Mouse (Mus musculus): ENCODE measurements around the gene Inmt. TPM values are rescaled to one million over a fixed set of nuclear protein-coding genes. Genes with fewer than 3 reads are reported as not detected.
"Not testable (repeated sequence)": the region's sequence is repeated elsewhere in the genome, so short reads cannot be mapped to it uniquely, and the experiment has no call there.

The Inmt gene
- total RNA-seq (2015; ENCODE audit: low replicate concordance): not detected in 2 replicates
- not detected in 2 replicates for total RNA-seq (2017; ENCODE audit: low replicate concordance)

DNA sequence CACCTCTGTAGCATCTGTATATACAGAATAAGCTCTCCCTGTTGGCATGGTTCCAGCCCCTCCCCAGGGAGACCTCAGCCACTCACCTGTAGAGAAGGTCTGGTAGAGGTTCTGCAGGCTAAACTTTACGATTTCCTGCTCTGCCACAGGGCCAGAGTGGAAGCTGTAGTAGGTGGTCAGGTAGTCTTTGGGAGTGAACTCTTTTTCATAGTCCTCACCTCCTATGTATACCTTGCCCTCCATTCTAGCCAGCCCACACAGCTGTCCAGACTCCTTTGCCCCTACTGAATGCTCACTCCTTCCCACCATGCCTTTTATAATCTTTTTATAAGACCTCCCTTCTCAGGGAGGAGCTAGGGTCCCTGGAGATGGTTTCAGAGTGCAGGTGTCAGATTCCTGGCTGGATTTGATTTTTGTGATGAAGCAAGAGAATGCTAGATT lies at the start of gene Inmt:
Gene Inmt (minus strand): TSS at position 303 of the 441 bp plus-strand sequence.
- ATAC-seq (replicated peaks; ENCODE audit: low FRiP score, poor library complexity, severe bottlenecking): no peak

DNA sequence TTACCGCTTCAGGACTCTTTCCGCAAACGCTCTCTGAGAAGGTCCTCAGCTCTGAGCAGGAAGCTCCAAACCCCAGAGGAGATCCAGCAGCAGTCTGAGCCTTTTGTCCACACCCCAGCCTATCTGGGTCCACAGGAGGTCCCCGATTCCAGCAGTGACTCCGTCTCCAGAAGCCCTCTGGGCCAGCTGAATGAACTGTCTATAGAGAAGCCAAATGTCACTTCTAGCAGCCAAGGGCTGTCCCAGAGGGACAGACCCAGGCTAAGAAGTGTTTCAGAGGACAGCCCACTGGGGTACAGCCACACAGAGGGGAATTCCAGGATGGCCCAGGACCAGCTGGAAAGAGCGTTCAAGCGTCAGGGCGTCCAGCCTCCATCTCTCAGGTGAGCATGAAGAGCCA lies 49.1 kb upstream of the Inmt start:
- ATAC-seq (replicated peaks; ENCODE audit: low FRiP score, poor library complexity, severe bottlenecking): no peak

DNA sequence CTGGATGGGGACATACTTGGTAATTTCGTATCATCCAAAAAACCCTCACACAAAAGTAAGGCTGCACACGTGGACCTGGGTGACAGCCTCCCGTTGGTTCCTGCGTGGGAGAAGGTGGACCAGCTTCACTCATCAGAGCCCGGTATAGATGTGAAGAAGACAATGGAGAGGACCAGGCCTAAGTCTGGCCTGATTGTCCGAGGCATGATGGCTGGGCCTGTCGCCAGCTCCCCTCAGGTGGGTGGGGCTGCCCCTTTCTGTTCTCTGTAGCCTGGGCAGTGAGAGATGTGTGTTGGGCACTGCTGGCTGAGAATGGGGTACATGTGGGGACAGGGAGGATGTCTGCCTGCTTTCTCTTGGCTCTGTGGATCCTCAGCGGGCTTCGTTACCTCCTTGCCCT lies 43.4 kb upstream of the Inmt start:
- ATAC-seq (replicated peaks; ENCODE audit: low FRiP score, poor library complexity, severe bottlenecking): no peak

DNA sequence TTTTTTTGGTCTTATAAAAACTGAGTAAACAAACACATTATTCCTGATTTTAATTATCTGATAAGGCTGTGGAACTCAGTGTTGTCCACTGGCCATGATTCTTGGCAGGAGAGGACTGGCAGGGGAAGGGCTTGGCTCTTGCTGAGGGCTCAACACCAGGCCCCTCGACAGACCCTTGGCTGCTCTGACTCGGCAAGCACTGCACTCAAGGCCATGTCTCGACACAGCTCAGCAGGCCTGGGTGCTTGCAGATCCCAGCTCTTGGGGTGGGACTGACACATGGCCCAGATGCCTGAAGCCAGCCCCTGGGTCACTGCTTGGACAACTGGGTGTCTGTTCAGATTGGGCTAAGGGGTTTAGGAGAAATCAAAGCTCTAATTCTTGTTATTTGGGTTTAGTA lies 39.7 kb upstream of the Inmt start:
- ATAC-seq (replicated peaks; ENCODE audit: low FRiP score, poor library complexity, severe bottlenecking): no peak

DNA sequence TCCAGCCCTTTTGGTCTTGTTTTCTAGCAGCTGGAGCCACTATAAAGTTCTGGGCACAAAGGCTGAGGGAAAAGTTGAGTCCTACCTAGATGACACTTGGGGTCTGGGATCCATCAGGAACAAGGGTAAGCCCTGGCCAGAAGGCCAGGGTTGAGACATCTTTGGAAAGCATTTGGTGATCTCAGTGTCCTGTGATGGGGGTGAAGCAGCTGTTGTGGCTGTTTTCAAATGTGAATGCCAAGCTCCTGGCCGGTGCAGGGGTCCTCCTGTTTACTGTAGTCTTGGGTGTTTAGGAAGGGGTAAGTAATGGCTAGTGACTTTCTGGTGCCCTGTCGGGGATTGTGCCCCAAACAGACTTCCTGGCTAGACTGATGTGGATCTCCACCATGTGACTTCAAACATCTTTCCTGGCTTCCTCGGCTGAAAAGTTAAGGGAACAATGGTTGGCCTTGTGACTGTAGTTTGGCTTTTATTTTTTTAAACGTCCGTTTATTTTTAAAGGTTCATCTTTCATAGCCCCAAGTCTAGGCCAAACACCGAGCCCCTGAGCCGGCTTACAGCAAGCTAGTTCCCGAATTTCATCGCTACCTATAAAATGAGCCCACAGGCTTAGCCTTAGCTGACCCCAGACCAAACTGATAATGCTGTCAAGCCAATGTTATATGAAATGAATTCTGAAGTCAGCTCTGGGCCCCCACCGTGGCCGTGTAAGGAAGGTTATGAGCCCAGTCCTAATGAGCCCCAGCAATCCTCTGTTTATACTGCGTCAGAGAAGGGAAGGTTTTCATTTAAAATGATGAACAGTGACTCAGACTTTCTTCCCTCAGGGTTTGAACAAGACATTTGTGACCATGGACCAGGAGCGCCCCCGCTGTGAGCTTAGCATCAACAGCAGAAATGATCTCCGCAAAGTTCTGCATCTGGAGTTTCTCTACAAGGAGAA lies 35.9 kb upstream of the Inmt start:
- ATAC-seq (replicated peaks; ENCODE audit: low FRiP score, poor library complexity, severe bottlenecking): no peak

DNA sequence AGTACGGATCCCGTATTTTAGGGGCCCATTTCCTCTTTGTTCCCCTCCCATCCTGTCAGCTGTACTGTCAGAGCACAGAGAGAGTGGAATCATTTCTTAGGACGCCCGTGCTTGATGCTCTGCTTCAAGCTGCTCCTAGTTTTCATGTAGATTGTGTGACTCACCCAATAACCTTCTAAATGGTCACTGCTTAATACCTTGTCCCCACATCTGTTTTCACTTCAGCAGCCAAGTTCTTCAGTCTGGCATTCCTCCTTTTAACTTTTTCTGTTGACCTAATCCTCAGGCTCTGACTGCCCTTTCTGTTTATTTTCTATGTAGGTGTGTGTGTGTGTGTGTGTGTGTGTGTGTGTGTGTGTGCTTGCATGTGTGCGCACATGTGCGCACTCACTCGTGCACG lies 32.9 kb upstream of the Inmt start:
- ATAC-seq (replicated peaks; ENCODE audit: low FRiP score, poor library complexity, severe bottlenecking): no peak

DNA sequence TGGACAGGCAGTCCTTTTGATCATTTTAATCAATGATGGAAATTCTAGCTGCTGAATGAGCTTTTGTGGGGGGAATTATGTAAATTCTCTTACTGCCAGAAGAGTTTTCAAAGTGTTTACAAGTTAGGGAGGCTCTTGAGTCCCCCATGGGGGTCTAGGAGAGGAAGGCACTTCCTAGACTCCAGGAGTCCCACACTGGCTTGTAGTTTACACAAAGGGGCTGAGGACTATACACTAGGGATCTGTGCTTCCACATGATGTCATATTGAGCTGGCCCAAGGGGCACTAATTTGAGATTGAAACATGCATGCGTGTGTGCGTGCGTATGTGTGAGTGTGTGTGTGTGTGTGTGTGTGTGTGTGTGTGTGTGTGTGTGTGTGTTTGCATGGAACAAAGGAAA lies 29.1 kb upstream of the Inmt start:
- ATAC-seq (replicated peaks; ENCODE audit: low FRiP score, poor library complexity, severe bottlenecking): no peak

DNA sequence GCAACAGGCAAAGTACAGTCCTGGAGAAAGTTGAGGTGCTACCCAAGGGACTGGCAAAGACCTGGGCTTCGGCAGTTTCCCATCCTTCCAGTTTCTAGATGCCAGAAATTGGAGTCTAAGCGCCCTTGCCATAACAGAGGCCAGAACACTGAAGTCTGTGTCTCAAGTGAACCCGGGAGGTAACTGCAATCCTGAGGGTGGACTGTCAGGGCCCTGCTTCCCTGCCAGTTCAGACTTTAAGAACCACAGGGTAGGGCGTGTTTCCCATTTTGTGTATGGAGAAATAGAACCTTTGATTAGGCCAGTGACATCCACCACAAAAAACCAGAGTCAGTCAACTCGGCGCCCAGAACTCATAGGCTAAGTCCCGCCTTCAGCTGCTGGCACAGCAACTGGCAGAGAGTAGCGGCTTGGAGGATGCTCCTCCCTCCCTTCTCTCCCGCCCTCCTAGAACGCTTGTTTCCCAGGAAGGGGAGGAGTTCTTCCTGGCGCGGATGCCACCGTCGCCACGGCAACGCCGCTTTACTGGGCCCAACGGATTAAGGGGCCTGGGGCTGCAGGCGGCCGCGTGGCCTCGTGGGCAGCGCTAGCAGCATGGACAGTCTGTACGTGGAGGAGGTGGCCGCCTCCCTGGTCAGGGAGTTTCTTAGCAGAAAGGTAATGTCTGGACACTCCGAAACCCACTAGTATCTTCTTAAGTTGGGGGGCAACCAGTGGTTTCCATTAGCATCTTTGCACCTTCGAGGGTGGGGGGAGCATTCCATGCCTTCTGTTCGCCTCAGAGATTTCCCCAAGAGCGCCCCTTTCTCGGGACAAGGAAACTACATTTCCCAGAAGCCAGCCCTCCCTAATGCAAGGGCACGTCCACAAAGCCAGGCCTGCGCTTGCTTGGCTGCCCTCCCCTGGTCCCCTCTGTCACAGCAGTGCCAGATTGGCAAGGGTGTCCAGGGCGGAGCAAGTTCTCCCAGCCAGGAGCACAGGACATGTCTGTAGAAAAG lies 28.4 kb upstream of the Inmt start, which contains the start of gene Mindy4:
Gene Mindy4 (plus strand): TSS at position 471 of the 998 bp plus-strand sequence.
- ATAC-seq (replicated peaks; ENCODE audit: low FRiP score, poor library complexity, severe bottlenecking): peak; percentile 97

DNA sequence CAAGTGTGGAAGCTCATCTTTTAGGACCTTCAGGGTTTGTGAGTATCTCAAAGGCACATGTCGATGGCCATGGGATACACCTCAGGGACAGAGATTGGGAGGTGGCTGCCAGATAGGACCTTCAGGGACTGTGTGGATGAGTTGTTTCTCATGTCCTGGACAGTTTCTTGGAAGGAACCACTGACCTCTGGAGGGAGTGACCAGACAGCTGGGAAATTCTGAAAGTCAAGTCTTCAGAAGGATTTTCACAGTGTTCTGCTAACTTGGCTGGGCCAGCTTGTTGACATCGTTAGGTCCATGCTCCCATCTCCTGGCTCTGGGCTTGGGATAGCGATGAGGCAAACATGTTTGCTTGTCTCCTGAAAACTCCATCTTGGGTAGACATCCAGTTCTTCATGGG lies 24.2 kb upstream of the Inmt start:
- no peak for ATAC-seq (replicated peaks; ENCODE audit: low FRiP score, poor library complexity, severe bottlenecking)

DNA sequence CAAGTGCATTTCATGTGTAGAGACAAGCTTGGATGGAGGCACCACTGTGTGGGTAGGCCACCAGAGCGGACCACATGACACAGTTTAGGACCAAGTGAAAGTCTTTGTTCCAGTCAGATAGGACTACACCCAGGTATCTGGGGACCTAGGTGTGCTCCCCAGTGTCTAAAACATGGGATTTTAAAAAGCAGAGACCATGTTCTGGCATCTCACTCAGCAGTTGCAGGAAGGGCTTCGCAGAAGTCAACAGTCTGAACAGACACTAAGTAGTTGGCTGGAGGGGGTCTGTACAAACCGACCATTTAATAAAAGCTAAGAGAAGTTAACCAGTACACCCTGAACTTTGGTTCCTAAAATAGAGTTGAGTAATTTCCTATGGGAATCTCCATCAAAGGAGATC lies 18.3 kb upstream of the Inmt start:
- ATAC-seq (replicated peaks; ENCODE audit: low FRiP score, poor library complexity, severe bottlenecking): no peak

DNA sequence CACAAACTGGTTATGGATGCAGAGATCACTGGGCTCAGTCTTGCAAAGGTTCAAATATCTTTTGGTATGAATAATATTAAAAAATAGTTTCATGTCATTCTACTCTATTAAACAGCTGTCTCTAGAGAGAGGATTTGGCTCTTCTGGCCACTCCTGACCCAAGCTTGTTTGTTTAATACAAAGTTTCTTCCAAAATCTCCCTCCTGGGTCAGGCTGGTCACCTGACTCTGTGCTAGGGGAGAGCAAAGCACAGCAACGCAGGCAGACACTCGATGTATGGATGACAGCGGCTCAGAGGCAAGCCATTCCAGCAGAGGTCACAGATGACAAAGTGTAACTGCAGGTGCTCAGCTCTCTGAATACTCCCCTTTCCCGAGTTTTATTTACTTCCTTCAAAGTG lies 16.7 kb upstream of the Inmt start:
- no peak for ATAC-seq (replicated peaks; ENCODE audit: low FRiP score, poor library complexity, severe bottlenecking)

DNA sequence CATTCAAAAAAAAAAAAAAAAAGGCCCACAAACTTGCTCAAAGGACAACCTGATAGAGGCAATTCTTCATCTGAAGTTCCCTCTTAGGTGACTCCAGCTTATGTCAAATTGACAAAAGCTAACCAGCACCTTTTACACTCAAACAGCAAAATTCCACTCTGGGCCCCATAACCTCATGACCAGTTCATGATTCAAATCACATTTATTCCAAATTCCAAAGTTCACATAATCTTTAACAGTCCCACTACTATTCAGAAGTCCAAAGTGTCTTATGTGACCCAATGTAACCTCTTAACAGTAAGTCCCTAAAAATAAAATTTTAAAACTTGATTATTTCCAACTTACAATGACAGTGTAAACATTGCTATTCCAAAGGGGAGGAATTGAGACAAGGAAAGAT lies 14.6 kb upstream of the Inmt start:
- ATAC-seq (replicated peaks; ENCODE audit: low FRiP score, poor library complexity, severe bottlenecking): no peak

DNA sequence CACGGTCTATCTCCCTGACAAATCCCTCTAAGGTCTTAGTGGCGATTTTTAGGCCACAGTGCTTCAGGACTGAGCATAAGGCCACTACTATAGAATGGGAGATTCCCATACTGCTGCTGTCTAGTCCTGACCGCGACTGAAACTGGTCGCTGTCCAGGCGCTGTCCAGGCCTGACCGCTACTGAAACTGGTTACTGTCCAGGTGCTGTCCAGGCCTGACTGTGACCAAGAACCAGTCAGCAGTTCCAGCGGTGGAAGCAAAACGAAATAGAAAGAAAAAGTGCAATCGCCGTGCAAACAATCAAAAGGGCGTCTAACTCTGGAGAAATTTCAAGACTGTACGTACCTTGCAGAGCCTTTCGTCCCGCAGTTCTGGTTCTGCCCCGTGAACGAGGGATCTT lies 13.0 kb upstream of the Inmt start:
- not testable (repeated sequence) for ATAC-seq (replicated peaks; ENCODE audit: low FRiP score, poor library complexity, severe bottlenecking)

DNA sequence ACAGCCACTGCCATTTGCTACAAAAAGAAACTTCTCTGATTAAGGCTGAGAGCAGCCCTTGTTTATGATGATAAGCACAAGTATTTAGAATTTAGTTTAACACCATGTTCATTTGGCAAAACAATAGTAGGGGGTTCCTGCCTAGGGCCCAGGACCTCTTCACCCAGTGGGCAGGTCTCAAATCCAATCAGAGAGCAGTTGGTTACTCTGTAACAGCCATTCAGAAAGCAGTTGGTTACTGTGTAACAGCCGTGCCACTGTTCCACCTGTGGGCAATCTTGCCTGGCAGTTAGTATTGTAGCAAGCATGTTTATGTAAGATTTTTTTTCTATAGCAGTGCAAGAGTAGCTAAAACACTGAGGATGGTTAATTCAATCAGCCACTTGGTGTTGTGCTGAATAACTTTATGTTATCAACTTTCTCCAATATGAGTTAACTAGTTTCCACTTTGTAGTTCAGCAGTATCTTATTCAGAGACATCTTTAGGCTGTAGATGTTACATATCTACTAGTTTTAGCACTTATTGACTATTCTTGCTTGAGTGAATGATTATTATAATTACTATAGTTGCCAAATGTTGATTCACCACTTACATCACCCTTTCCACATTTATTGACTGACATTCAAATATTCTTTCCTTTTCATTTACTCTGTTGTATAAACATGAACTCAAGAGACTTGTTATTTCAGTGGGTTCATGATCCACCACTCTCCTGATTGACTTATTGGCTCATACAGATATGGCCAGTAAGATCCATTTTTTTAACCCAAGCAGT lies 8.0 kb upstream of the Inmt start:
- ATAC-seq (replicated peaks; ENCODE audit: low FRiP score, poor library complexity, severe bottlenecking): no peak

DNA sequence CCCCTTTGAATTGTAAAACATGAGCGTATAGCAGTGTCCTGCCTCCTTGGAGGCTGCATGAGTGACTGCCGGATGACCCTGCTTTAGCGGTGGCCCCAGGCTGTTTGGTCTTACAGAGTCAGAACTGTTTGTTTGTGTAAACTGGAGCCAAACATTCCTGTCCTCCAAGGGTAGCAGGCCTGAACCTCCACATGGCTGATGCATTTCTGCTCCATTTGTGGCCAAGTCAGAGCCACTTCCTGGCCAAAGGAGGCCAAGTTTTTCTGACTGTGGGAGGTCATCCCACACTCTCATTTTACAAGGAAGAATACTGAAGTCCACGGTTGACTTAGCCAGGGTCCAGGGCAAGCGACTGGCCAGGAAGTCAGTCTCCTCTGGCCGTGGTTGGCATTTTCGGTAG lies 4.7 kb upstream of the Inmt start:
- no peak for ATAC-seq (replicated peaks; ENCODE audit: low FRiP score, poor library complexity, severe bottlenecking)

DNA sequence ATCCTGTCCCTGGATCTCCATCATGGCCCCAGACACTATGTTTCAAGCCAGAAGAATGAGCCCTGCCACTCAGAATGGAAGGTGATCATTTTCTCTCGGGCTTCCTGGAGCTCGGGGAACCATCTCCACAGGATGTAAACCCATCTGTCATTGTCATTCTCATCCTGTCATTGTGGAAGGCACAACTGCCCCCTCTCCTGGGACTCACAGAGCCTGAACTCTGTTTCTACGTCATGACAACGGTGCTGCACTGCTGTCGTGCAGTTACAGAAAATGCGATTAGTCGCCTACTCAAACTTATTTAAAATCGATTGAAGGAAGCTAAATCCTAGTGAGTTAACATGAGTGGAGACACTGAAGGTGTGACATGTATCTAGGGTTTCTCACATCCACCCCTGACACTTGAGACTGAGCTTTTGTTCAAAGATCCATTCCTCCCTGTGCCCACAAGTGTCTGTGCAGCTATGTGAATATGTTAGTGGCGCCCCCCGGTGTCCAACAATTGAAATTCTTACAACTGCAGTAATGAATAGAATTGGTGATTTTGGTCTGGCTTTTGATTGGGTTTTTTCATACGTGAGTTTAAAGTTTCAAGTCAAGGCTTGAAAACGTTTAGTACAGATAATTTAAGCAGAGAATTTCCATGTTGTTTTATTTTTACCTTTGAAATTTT lies 2.4 kb upstream of the Inmt start:
- ATAC-seq (replicated peaks; ENCODE audit: low FRiP score, poor library complexity, severe bottlenecking): no peak

DNA sequence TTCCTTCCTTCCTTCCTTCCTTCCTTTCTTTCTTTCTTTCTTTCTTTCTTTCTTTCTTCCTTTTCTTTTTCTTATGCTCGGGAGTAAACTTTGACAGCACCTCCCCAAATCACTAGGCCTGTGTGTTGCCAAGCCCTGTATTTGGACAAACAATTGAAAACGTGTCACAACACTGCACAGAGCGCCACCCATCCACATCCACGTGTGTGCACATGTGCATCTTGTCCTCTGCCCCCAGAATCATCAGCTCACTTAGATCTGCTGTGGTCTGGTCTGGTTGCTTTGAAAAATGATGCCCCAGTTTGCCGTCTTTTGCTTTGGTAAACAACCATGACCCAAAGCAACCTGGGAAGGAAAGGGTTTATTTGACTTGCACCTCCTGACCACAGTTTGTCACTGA lies 1.0 kb upstream of the Inmt start:
- ATAC-seq (replicated peaks; ENCODE audit: low FRiP score, poor library complexity, severe bottlenecking): no peak

DNA sequence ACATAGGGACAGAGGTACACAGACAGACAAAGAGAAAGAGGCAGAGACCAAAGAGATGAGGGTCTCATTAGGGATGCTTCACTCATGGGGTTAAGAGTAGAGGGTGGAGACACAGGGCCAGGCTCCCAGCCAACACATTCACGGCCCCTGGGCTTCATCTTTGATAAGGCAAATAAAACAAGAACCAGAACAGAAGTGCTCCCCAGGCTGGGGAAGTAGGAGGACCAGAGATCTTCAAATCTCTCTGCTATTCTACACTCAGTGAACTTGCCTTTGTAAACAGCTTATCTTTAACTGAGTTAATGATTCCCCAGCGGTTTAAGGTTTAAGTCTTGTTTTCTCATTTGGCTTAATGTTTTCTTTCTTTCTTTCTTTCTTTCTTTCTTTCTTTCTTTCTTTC lies 613 bp upstream of the Inmt start:
- ATAC-seq (replicated peaks; ENCODE audit: low FRiP score, poor library complexity, severe bottlenecking): no peak

DNA sequence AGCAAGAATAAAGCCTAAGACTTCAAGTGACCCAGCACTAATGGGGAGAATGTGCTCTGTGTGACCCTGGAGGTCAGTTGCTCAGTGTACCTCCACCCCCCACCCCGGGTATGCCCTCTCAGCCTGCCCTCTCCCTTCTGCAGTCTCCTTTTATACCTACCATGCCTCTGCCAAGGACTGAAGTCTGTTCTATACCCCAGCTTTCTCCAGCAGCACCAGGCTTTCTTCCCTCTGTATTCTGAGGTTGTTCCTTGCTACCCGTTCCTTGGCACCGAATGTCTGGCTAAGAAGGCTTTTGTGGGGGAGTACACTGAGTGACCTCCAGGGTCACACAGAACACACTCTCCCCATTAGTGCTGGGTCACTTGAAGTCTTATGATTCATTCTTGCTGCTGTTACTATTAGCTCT lies 898 bp downstream of the Inmt start:
- no peak for ATAC-seq (replicated peaks; ENCODE audit: low FRiP score, poor library complexity, severe bottlenecking)
